Mouse (Mus musculus) ovary, adult 18-20 months (tissue): ENCODE measurements around the gene Il1rl1.

ENCODE experiments used
- DNase-seq: peaks from one replicate; pipeline ENCODE4 v3.0.0; 2022; ENCODE audit warnings: low spot score, mixed read lengths

The Il1rl1 gene

GRCm38 (mm10) chr1:40439504-40439903 lies 10.1 kb downstream of the Il1rl1 start:
- DNase-seq: no peak

GRCm38 (mm10) chr1:40444800-40445199 lies 15.4 kb downstream of the Il1rl1 start:
- DNase-seq: no peak

- DNase-seq: peak; percentile 17
These were observed 36.4 kb downstream of the Il1rl1 start, which contains the start of gene Il18r1 for GRCm38 (mm10) chr1:40465477-40466430. Il18r1 (plus strand) TSS chr1:40465552.

- DNase-seq: no peak
These were observed 37.9 kb downstream of the Il1rl1 start for GRCm38 (mm10) chr1:40467306-40467705.

GRCm38 (mm10) chr1:40468805-40469204 lies 39.4 kb downstream of the Il1rl1 start:
- no peak for DNase-seq

- no peak for DNase-seq
These were observed 40.5 kb downstream of the Il1rl1 start for GRCm38 (mm10) chr1:40469900-40470299.

- no peak for DNase-seq
These were observed 43.0 kb downstream of the Il1rl1 start for GRCm38 (mm10) chr1:40472401-40472800.

GRCm38 (mm10) chr1:40473640-40474039 lies 44.3 kb downstream of the Il1rl1 start:
- DNase-seq: no peak

GRCm38 (mm10) chr1:40474336-40474735 lies 45.0 kb downstream of the Il1rl1 start:
- DNase-seq: no peak

- no peak for DNase-seq
These were observed 46.3 kb downstream of the Il1rl1 start for GRCm38 (mm10) chr1:40475697-40476096.

- DNase-seq: no peak
These were observed 47.4 kb downstream of the Il1rl1 start for GRCm38 (mm10) chr1:40476756-40477155.

- DNase-seq: no peak
These were observed 50.1 kb downstream of the Il1rl1 start for GRCm38 (mm10) chr1:40479505-40479923.

GRCm38 (mm10) chr1:40494594-40494993 lies 65.2 kb downstream of the Il1rl1 start:
- DNase-seq: no peak

- no peak for DNase-seq
These were observed 70.3 kb downstream of the Il1rl1 start for GRCm38 (mm10) chr1:40499708-40500107.

- no peak for DNase-seq
These were observed 71.8 kb downstream of the Il1rl1 start for GRCm38 (mm10) chr1:40501126-40501525.

- DNase-seq: no peak
These were observed 72.4 kb downstream of the Il1rl1 start for GRCm38 (mm10) chr1:40501546-40502398.

- no peak for DNase-seq
These were observed 75.2 kb downstream of the Il1rl1 start for GRCm38 (mm10) chr1:40504548-40504947.
